Mouse (Mus musculus) lung, adult 2 months (tissue): ENCODE measurements around the gene Fbxo17. TPM values are rescaled to one million over a fixed set of nuclear protein-coding genes. Genes with fewer than 3 reads are reported as not detected.

Experiments
- DNase-seq: peaks from one replicate; pipeline ENCODE4 v3.0.0; 2022
- H3K4me1 ChIP-seq: fragments of 200-500 bp; 2 replicates; pipeline ENCODE4 v1.6.1; 2011; ENCODE audit warnings: low read length; ENCODE audit not compliant: control insufficient read depth, insufficient read depth
- H3K4me3 ChIP-seq: fragments of 200-500 bp; replicated peaks from 2 replicates; pipeline ENCODE3; 2011; ENCODE audit warnings: low read depth, mild to moderate bottlenecking, control low read depth, low read length; ENCODE audit errors: extremely low read depth
- CTCF ChIP-seq: fragments of 200-500 bp; IDR thresholded peaks from 2 replicates; pipeline ENCODE4 v1.5.1; 2011; ENCODE audit warnings: mild to moderate bottlenecking, low read length, control low read depth; ENCODE audit not compliant: insufficient read depth
- POLR2A ChIP-seq: fragments of 200-500 bp; IDR thresholded peaks from 2 replicates; pipeline ENCODE4 v1.6.1; 2011; ENCODE audit warnings: low read depth, mild to moderate bottlenecking, control low read depth, low read length, borderline replicate concordance; ENCODE audit errors: extremely low read depth
- WGBS: fragments of 180-500 bp; shearing (Covaris S2); methylation state at CpG from one replicate; pipeline ENCODE4 v1.1.7; 2018; 5-methylcytosine and 5-hydroxymethylcytosine counted together
- polyA plus RNA-seq: library from polyadenylated mRNA; depleted of rRNA; stranded (reverse); fragments of >200 nt; gene quantifications from 2 replicates; pipeline ENCODE4 v1.2.3, GENCODE M21; 2012

Fbxo17 gene
- polyA plus RNA-seq, 1 experiment = 7.0 TPM

GRCm38 (mm10) chr7:28765211-28765610 lies 48.6 kb downstream of the Fbxo17 start:
- Histone ChIP-seq H3K4me1 (peaks cover 17% of the 10 kb centered on the region), H3K4me3 (peak overlapping the region; percentile 12)
- DNase-seq = no peak
- 77% methylated on average over 6 of the region's 6 CpGs for WGBS
- no peak for TF ChIP-seq POLR2A
- no peak for TF ChIP-seq CTCF

- DNase-seq = peak; percentile 92
Measured at GRCm38 (mm10) chr7:28766173-28766879, 49.7 kb downstream of the Fbxo17 start, which contains the start of gene Sirt2. Sirt2 (plus strand) TSS chr7:28766735.

DNA sequence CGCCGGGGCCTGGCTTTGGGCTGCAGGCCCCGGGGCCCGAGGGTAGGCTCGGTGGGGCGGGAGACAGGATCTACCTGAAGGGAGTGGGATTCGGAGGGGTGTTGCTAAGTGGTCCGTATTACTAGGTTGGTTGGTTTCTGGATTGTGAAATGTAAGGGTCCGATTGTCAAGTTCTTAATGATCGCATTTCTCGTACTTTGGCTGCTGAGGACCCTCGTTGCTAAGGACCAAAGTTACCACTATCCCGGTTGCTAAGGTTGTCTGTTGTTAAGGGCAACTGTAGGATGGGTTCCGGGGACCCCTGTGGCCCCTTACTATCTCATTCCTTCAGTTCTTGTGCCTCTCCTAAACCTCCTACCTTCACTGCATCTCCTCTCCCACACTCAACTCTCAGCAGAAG lies 50.3 kb downstream of the Fbxo17 start:
- no peak for DNase-seq
- peak overlapping the region; percentile 67 for H3K4me3 ChIP-seq
- TF ChIP-seq CTCF = no peak
- TF ChIP-seq POLR2A = no peak
- peaks cover 17% of the 10 kb centered on the region for H3K4me1 ChIP-seq
- WGBS = 2% methylated on average over 14 of the region's 14 CpGs

More at GRCm38 (mm10) chr7:28766173-28766879, 49.7 kb downstream of the Fbxo17 start, which contains the start of gene Sirt2:
- H3K4me3 ChIP-seq = peak within 1 kb of the TSS; percentile 96
- TF ChIP-seq POLR2A (peak; percentile 68; the same call in 1 of the 2 replicates), CTCF (no peak)
- H3K4me1 ChIP-seq = peaks cover 17% of the 10 kb centered on the region
- WGBS = 0% methylated on average over 45 of the region's 45 CpGs

DNA sequence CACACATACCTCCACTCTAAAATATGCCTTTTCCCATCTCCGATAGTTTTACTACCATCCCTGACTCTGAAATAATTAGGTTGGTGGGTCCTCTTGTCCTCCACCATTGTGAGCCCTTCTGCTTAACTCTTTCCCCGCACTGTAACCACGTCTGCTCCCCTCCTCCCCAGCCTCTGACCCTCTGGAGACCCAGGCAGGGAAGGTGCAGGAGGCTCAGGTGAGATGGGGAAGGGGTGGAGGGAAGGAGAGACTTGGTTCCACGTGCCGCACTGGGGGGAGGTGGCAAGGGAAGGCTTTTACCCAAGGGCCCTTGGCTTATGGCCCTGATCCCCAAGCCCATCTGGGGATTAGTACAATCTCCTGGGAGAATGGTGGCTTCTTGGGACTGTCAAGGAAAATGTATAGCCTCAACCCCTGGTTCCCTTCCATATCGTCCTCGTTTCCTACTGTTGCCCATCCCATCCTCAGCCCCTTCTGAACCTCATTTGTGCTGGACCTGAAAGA lies 50.9 kb downstream of the Fbxo17 start, which contains the start of gene Nfkbib:
TSS of gene Nfkbib (minus strand) at position 51 of the 504 bp plus-strand sequence.
- H3K4me1 ChIP-seq = peaks cover 17% of the 10 kb centered on the region
- 63% methylated on average over 7 of the region's 7 CpGs for WGBS
- TF ChIP-seq CTCF = no peak
- no peak for TF ChIP-seq POLR2A
- DNase-seq = no peak
- peak within 1 kb of the TSS; percentile 96 for H3K4me3 ChIP-seq

GRCm38 (mm10) chr7:28769414-28769958 lies 52.9 kb downstream of the Fbxo17 start:
- peaks cover 17% of the 10 kb centered on the region for H3K4me1 ChIP-seq
- DNase-seq = no peak
- 94% methylated on average over 9 of the region's 9 CpGs for WGBS
- no peak for TF ChIP-seq POLR2A
- no peak for TF ChIP-seq CTCF
- no peak overlapping the region for H3K4me3 ChIP-seq

DNA sequence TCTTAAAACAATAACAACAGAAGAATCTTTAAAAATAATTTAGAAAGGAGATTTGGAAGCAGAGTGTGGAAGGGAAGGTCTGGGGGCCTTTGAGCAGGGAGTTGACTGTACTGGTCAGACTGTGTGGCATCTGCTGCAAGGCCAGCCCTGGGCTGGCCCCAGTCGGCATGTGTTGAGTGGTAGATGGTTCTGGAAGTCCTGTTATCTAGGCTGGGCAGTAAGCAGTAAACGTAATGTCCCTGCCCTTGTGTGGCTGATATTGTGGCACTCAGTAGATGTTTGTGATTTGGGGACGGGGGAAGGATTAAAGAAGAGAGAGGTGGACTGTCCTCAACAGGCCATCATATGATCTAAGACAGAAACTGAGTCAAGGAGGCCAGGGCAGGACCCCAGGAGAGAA lies 53.7 kb downstream of the Fbxo17 start:
- Histone ChIP-seq H3K4me1 (peaks cover 13% of the 10 kb centered on the region), H3K4me3 (no peak overlapping the region)
- no peak for DNase-seq
- TF ChIP-seq POLR2A (no peak), CTCF (no peak)
- WGBS = 86% methylated on average over 3 of the region's 3 CpGs

DNA sequence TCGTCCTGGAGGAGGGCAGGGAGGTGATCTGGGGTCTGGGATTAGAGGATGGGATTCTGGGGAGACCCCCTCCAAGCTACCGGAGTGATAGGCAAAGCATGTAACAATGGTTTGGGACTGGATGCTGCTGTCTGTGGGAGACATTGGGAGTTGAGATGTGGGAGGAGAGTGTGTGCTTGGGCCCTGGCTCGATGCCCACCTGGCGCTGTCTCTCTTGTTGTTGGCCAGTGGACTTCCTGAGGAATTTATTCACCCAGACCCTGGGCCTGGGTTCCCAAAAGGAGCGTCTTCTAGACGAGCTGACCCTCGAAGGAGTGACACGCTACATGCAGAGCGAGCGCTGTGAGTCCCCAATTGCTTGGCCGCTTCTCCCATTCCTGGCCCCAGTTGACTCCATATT lies 55.3 kb downstream of the Fbxo17 start:
- 73% methylated on average over 11 of the region's 11 CpGs for WGBS
- Histone ChIP-seq H3K4me1 (peaks cover 8% of the 10 kb centered on the region), H3K4me3 (no peak overlapping the region)
- no peak for TF ChIP-seq POLR2A
- DNase-seq = no peak

DNA sequence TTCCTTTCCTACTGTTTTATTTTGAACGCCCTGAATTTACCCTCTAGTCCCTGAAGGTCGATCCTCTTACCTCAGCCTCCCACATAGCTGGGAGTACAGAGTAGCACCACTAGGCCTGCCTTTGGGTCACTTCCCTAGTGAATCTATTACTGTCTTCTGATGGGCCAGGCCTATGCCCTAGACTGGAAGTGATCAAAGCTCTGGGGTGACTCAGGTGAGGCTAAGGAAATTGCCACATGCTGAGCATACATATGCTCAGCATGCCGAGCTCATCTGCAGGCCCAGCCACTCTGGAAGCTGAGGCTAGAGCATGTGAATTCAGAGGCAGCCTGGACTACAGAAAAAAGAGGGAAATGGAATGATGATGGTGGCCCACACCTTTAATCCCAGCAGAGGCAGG lies 56.6 kb downstream of the Fbxo17 start:
- no peak for TF ChIP-seq CTCF
- TF ChIP-seq POLR2A = no peak
- WGBS = 65% methylated on average over 3 of the region's 3 CpGs
- Histone ChIP-seq H3K4me1 (no peaks in the 10 kb centered on the region), H3K4me3 (no peak overlapping the region)
- DNase-seq = no peak

DNA sequence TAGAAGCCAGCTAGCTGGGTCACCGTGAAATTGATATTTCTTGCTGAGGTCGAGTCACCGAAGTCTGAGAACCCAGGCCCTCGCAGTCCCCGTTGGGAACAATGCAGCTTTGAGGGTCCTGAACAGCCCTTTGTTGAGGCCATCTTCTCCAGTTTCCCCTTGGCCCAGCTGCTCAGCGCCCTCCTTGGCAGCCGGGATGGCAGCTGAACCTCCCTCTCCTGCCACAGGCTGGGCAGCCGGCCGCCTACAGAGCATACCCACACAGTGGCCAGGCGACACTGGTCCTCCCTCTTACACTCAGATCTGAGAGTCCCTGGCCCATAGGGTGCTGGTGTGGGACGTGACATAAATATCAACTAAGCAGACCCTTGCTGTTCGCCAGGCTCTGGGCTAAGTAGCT lies 57.6 kb downstream of the Fbxo17 start:
- WGBS = 77% methylated on average over 12 of the region's 12 CpGs
- TF ChIP-seq POLR2A (no peak), CTCF (no peak)
- Histone ChIP-seq H3K4me3 (no peak overlapping the region), H3K4me1 (no peaks in the 10 kb centered on the region)
- DNase-seq = no peak
